Mouse (Mus musculus) gastrocnemius, postnatal 10 days (tissue): Measurements from ENCODE around the gene Akap8. TPM values are rescaled to one million over a fixed set of nuclear protein-coding genes. Genes with fewer than 3 reads are reported as not detected.

Source experiments
- DNase-seq: peaks from one replicate; pipeline ENCODE4 v3.0.0; 2021; ENCODE audit warnings: mixed read lengths
- total RNA-seq, 2 experiments: library from RNA; stranded (reverse); gene quantifications; 2 replicates each; pipeline ENCODE4 v1.2.3; 2021

The Akap8 gene
- total RNA-seq, 2 experiments from 2014 or later: 37.6 to 50.2 TPM

DNA sequence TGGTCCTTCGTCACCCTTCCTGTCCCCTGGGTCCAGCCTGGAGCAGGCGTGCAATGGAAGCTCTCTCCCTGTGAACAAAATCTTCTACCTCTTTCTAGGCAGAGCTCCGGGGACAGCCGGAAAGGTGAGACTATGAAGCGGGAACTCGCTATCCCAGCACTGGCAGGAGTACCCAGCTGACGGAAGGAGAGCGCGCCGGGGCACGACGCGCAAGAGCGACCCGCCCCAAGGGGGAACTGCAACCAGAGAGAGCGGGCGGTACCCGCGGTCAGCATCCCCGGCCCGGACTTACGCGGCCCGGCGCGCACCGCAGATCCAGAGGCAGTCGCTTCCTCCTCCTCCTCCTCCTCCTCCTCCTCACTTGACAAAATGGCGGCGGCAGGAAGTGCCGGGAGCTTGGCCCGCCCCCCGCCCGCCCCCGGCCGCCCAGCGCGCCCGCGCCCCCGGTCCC is 37.2 kb downstream of the Akap8 start:
- peak; percentile 43 for DNase-seq

- peak; percentile 15 for DNase-seq
These were observed 37.7 kb downstream of the Akap8 start for GRCm38 (mm10) chr17:32283341-32283740.

DNA sequence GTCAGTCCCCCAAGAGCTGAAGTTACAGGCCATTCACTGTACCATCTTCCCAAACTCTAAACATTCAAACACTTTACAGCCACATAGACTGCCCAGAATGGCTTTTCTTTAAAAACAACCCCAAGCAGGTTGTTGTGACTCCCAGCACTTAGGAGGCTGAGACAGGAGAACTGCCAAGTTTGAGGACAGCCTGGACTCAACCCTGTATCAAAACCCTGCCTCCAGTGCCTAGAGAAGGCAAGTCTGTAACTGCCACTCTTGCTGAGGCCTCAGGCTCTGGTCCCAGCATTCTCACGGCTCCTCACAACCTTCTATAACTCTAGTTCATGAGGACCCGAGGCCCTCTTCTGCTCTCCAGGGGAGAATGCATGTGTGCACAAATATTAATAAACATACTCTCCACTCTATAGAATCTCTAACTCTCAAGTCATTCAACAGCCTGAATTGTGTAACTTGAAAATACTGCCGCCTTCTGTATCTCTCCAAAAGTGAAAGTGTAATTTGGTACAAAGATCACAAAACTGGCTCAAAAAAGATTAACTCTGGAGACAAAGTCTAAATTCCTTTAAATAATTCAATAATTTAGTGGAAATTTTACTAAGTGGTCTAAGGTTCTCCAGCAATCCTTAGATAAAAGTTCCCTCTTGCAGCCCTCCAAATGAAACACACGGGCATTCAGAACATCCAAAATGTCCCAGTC is 39.3 kb downstream of the Akap8 start:
- DNase-seq: no peak

DNA sequence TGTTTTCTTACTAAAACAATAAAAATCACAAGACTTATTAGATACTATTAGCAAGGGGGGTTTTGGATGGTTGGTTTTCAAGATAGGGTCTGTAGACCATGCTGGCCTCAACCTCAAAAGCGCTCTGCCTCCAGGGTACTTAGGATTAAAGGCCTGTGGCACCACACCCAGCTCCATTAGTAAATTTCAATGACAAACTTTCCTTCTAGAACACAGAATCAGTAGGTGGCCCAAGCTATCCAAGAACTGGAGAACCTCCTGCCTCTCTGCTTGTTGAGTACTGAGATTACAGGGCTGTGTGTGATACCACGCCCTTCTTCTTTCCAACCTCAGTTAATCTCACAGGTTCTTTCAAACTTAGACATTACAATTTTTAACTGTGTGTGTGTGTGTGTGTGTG is 39.9 kb downstream of the Akap8 start:
- DNase-seq: no peak

GRCm38 (mm10) chr17:32280575-32280974 is 40.5 kb downstream of the Akap8 start:
- DNase-seq: no peak

- no peak for DNase-seq
These were observed 43.8 kb downstream of the Akap8 start for GRCm38 (mm10) chr17:32277201-32277600.

GRCm38 (mm10) chr17:32275568-32275967 is 45.5 kb downstream of the Akap8 start:
- DNase-seq: no peak

- no peak for DNase-seq
These were observed 51.9 kb downstream of the Akap8 start for GRCm38 (mm10) chr17:32269151-32269550.

- DNase-seq: no peak
These were observed 52.5 kb downstream of the Akap8 start for GRCm38 (mm10) chr17:32268540-32268960.

GRCm38 (mm10) chr17:32268096-32268495 is 52.9 kb downstream of the Akap8 start:
- no peak for DNase-seq

GRCm38 (mm10) chr17:32267617-32268016 is 53.4 kb downstream of the Akap8 start:
- DNase-seq: no peak

GRCm38 (mm10) chr17:32263672-32264071 is 57.4 kb downstream of the Akap8 start:
- DNase-seq: no peak

DNA sequence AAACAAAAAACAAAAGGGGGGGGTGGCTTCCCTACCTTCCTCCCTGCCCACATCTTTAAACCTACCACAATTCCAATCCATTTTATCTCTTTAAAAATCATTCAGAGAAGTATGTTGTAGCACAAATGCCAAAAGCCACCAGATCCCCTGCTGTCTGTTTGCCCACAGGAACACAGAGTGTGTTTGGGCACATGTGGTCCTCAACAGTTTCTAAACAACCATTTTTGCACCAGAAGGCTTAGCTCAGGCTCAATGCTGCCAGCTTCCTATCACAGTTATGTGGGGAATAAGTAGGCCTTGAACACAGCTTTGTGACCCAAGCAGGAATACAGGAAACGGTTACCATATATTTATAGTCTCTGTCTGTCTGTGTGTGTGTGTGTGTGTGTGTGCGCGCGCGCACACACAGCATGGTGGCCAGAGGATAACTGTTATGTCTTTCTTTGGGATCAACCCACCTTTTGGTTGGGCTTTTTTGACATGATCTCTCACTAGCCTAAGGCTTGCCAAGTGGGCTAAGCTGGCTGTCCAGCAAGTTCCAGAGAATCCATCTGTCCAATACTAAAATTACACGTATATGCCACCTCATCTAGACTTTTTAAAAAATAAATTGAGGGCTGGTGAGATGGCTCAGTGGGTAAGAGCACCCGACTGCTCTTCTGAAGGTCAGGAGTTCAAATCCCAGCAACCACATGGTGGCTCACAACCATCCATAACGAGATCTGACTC is 58.0 kb downstream of the Akap8 start:
- DNase-seq: no peak

GRCm38 (mm10) chr17:32258869-32259268 is 62.2 kb downstream of the Akap8 start:
- DNase-seq: no peak

DNA sequence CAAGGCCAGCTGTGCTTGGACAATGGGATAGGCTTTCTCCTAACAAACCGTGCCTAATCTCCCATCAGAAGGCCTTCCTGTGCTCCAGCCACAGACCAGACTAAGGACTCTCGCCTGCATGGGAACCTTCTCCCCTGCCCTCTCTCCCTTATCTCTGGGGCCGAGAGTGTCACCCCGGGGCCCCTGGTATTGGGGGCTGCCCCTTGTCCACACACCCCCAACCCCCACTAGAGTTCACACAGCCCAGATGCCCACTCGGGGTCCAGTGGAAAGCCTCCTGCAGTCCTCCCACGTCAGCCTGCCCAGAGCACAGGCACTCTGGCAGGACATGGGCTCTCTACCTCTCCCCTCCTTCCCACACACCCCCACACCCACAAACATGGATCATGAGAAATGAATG is 63.1 kb downstream of the Akap8 start:
- no peak for DNase-seq

DNA sequence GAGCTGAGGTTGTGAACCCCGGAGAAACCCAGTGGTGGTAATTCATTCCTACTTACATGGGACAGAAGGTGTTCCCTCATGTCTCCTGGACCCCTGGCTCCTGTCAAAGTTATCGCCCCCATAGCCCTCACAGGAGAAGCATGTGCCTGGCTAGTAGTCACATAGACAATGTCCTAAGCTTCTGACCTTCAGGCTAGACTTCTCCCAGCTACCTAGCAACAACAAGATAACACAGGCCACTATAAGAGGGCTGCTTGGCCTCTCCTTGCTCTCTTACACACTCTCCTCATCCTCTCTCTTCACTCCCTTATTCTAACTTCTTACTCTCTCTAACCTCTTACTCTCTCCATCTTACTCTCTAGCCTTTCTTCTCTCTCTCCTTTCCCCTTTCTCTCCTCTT is 63.6 kb downstream of the Akap8 start:
- DNase-seq: no peak

DNA sequence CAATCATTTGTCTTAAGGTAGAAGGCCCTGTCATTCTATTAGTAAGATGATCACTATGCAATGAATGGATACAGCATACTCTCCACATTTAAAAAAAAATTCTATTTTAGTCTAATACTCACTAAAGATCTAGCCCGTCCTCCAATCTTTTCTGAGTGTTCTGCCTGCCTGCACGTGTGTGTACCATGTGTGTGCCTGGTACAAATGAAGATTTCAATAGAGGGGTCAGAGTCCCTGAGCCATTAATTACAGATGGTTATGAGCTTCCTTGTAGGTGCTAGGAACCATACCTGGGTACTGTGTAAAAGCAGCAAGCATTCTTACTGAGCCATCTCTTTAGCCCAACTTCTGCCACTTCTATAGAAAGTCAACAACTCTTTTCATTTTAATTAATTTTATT is 64.1 kb downstream of the Akap8 start:
- DNase-seq: no peak

Other genes with a start within 250 kb of the Akap8 start
- 10 to 100 TPM; 39.6 to 47.8 TPM for gene Notch3, start 154.4 kb downstream of the Akap8 start, total RNA-seq
- under 1 TPM; 0.14 to 0.20 TPM for gene Ephx3, start 131.7 kb downstream of the Akap8 start, total RNA-seq
- gene Brd4, start 36.5 kb downstream of the Akap8 start, total RNA-seq: 10 to 100 TPM; 55.4 to 70.2 TPM
- gene Akap8l, start 29.4 kb upstream of the Akap8 start, total RNA-seq: 10 to 100 TPM; 23.7 to 39.9 TPM
- 10 to 100 TPM; 17.5 to 24.5 TPM for gene Wiz, start 68.2 kb upstream of the Akap8 start, total RNA-seq
- gene Rasal3, start 82.3 kb upstream of the Akap8 start, total RNA-seq: under 1 TPM; 0.70 to 0.90 TPM
- not detected for gene Pglyrp2, start 102.9 kb upstream of the Akap8 start, total RNA-seq
- 1 to 10 TPM in 1 of 2 experiments, under 1 TPM in 1; 0.61 to 1.0 TPM for gene Cyp4f39, start 131.5 kb upstream of the Akap8 start, total RNA-seq
- gene Cyp4f17, start 184.8 kb upstream of the Akap8 start, total RNA-seq: 1 to 10 TPM; 1.7 to 2.3 TPM
- gene Cyp4f16, start 215.3 kb upstream of the Akap8 start, total RNA-seq: 1 to 10 TPM; 4.5 to 5.9 TPM